Mouse (Mus musculus): ENCODE data around the gene Plekha1. TPM values are rescaled to one million over a fixed set of nuclear protein-coding genes. Genes with fewer than 3 reads are reported as not detected.

Plekha1 gene
- polyA plus RNA-seq (2016; fragmentation: Nextera tagmentation; extraction: Ambion mirVana) = 27.5 and 31.3 TPM in 2 replicates

DNA sequence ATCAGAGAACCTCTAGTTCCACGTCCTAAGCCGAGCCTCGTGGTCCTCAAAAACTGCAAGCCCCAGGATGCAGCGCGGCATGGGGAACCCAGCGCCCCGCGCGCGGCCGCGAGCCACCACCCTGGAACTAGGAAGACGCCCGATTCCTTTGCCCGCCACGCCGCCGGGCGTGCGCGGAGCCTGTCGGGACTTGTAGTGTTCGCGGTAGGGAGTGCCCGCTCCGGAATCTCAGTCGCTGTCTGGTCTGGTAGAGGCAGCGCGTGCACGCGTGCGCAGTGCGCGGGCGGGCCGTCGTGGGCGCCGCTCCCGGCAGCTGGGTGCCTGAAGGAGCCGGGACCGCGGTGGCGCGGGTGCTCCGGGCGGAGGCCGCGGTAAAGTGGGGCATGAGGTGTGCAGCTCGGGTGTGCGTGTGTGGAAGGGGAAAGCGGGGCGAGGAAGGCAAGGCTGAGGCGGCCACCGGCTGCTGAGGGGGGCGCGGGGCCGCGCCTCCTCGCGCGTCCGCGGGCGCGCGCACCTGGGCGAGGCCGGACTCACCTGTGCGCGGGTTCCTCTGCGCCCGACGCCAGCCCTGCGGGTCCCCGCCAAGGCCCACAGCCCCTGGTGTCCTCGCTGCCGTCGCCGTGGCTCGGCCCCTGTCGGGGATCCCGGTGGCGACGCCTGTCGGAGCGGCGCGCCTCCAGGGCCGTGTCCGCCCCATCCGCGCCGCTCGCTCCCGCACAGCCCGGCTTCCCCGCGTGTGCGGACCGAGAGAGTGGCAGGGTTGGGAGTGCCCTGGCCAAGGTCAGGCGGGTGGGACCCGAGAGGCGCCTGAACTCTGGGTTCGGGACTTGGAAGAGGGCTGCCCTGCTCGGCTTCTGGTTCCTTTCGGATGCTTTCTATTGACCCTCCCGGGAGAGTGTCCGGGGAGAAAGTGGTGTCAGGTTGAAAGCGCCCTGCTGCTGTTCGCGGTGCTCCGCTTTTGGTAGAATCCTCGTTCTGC lies at the start of gene Plekha1:
TSS of gene Plekha1 (plus strand) at position 144 of the 979 bp plus-strand sequence.
- DNase-seq (ENCODE audit: low spot score) = peak; percentile 95
- WGBS = under 1% methylated on average over 111 of the region's 114 CpGs
- Histone ChIP-seq H3K4me1 (peaks cover 21% of the 10 kb centered on the region; the same call in 1 of the 2 replicates), H3K27me3 (ENCODE audit: low read depth, poor library complexity, severe bottlenecking) (peaks cover 4% of the 10 kb centered on the region; the same call in 1 of the 2 replicates), H3K36me3 (no peaks in the 10 kb centered on the region), H3K4me3 (peak within 1 kb of the TSS; percentile 88), H3K27ac (peak within 1 kb of the TSS; percentile 92), H3K9me3 (replicated peaks) (no peaks in the 10 kb centered on the region)

DNA sequence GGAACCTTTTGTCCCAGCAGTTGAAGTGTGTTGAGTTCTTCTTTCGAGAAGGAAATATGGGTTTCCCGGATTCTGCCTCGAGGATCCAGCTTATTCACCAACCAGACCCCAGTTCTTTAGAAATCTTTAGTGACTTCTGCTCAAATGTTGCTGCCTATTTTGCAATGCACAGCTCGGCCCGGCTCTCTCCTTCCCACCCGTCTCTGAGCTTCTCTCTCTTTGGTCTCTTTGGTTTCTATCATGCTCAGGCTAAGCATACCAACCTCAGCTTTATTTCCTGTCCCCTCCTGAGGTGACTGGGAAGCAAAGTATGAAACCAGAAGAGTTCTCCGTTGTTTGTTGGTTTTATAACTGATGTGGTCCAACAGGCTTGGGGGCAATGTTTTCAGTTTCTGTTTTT lies 49.3 kb upstream of the Plekha1 start:
- no peaks in the 10 kb centered on the region for H3K4me1 ChIP-seq
- 88% methylated on average over 7 of the region's 7 CpGs for WGBS
- H3K4me3 ChIP-seq = no peak overlapping the region
- no peak overlapping the region for H3K27ac ChIP-seq
- H3K36me3 ChIP-seq = no peaks in the 10 kb centered on the region
- no peaks in the 10 kb centered on the region for H3K27me3 ChIP-seq (ENCODE audit: low read depth, poor library complexity, severe bottlenecking)
- DNase-seq (ENCODE audit: low spot score) = no peak
- no peaks in the 10 kb centered on the region for H3K9me3 ChIP-seq (replicated peaks)

DNA sequence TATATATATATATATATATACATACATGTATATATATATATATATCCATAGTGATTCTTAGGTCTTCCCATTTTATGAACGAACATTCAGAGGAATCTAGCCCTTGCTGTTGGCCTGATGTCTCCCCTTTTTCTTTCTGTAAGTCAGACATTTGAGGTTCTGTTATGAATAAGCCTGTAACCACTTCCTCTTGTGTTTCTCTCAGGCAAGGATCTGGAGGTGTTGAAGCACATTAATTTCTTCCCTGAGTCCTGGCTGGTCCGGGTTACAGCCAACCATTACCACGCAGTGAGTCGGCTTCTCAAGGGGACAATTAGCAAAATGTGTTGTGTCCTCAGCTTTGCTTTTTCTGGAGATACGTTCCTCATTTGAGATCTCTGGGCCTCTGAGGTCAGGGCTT lies 46.7 kb upstream of the Plekha1 start:
- no peaks in the 10 kb centered on the region for H3K36me3 ChIP-seq
- no peak overlapping the region for H3K4me3 ChIP-seq
- 92% methylated on average over 5 of the region's 5 CpGs for WGBS
- no peaks in the 10 kb centered on the region for H3K27me3 ChIP-seq (ENCODE audit: low read depth, poor library complexity, severe bottlenecking)
- no peak overlapping the region for H3K27ac ChIP-seq
- no peaks in the 10 kb centered on the region for H3K4me1 ChIP-seq
- H3K9me3 ChIP-seq (replicated peaks) = no peaks in the 10 kb centered on the region
- no peak for DNase-seq (ENCODE audit: low spot score)

GRCm38 (mm10) chr7:130819624-130820023 lies 45.9 kb upstream of the Plekha1 start:
- DNase-seq (ENCODE audit: low spot score) = no peak
- H3K4me1 ChIP-seq = no peaks in the 10 kb centered on the region
- no peaks in the 10 kb centered on the region for H3K9me3 ChIP-seq (replicated peaks)
- no peak overlapping the region for H3K4me3 ChIP-seq
- no peaks in the 10 kb centered on the region for H3K36me3 ChIP-seq
- 89% methylated on average over 10 of the region's 10 CpGs for WGBS
- H3K27me3 ChIP-seq (ENCODE audit: low read depth, poor library complexity, severe bottlenecking) = no peaks in the 10 kb centered on the region
- no peak overlapping the region for H3K27ac ChIP-seq

DNA sequence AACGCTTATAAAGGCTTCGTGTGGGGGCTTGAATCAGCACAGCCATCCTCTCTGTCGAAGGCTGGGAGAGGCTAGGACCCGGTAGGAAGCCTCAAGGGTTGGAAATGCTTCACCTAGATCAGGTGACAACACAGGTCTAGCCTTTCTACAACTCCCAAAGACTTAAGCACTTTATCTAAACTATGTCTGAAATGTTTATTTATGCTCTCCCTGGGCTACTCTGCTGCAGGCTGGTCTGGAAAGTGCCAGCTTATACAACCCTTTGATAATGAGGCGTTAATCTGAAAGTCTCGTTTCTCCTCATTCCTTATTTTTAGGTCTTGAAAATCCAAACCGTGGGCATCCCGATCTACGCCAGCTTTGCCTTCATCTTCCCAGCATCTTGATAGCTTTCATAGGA lies 41.6 kb upstream of the Plekha1 start:
- Histone ChIP-seq H3K27me3 (ENCODE audit: low read depth, poor library complexity, severe bottlenecking) (no peaks in the 10 kb centered on the region), H3K4me1 (no peaks in the 10 kb centered on the region), H3K4me3 (no peak overlapping the region), H3K27ac (no peak overlapping the region), H3K36me3 (no peaks in the 10 kb centered on the region), H3K9me3 (replicated peaks) (no peaks in the 10 kb centered on the region)
- no peak for DNase-seq (ENCODE audit: low spot score)
- 63% methylated on average over 9 of the region's 9 CpGs for WGBS

- Histone ChIP-seq H3K4me3 (no peak overlapping the region), H3K36me3 (no peaks in the 10 kb centered on the region), H3K27ac (no peak overlapping the region), H3K27me3 (ENCODE audit: low read depth, poor library complexity, severe bottlenecking) (no peaks in the 10 kb centered on the region), H3K4me1 (no peaks in the 10 kb centered on the region), H3K9me3 (replicated peaks) (no peaks in the 10 kb centered on the region)
- no peak for DNase-seq (ENCODE audit: low spot score)
- WGBS = 73% methylated on average over 3 of the region's 3 CpGs
These were observed 39.2 kb upstream of the Plekha1 start for GRCm38 (mm10) chr7:130826343-130826742.

- Histone ChIP-seq H3K27ac (no peak overlapping the region), H3K36me3 (no peaks in the 10 kb centered on the region), H3K4me1 (no peaks in the 10 kb centered on the region), H3K9me3 (replicated peaks) (no peaks in the 10 kb centered on the region), H3K27me3 (ENCODE audit: low read depth, poor library complexity, severe bottlenecking) (no peaks in the 10 kb centered on the region), H3K4me3 (no peak overlapping the region)
- 43% methylated on average over 3 of the region's 3 CpGs for WGBS
- DNase-seq (ENCODE audit: low spot score) = peak; percentile 65
These were observed 38.1 kb upstream of the Plekha1 start for GRCm38 (mm10) chr7:130827431-130827830.

DNA sequence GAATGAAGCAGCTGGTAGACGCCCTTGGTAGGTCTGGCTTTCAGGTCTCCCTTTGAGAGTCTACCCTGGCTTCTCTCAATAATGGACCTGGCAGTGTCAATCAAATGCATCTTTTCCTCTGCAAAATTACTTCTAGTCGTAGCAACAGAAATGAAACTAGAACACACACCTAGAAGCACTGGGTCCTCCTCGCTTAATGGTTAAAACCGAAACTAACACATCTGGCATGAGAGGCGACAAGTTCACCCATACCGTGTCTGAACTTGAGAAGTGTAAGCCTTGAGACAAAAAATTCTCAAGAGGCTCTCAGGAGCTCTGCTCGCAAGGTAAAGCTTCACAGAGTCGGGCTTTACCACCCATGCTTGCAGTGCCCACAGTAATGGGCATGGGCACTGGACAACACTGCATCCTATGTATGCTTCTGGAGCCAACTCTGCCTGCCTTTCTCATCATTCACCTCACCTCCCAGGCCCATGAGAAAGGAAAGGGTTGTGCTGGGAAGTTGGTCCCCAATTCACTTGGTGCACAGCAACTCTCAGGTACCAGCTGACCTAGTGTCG lies 37.6 kb upstream of the Plekha1 start:
- no peak for DNase-seq (ENCODE audit: low spot score)
- no peaks in the 10 kb centered on the region for H3K27me3 ChIP-seq (ENCODE audit: low read depth, poor library complexity, severe bottlenecking)
- H3K9me3 ChIP-seq (replicated peaks) = no peaks in the 10 kb centered on the region
- no peak overlapping the region for H3K27ac ChIP-seq
- no peaks in the 10 kb centered on the region for H3K36me3 ChIP-seq
- H3K4me1 ChIP-seq = no peaks in the 10 kb centered on the region
- 92% methylated on average over 9 of the region's 9 CpGs for WGBS
- no peak overlapping the region for H3K4me3 ChIP-seq

DNA sequence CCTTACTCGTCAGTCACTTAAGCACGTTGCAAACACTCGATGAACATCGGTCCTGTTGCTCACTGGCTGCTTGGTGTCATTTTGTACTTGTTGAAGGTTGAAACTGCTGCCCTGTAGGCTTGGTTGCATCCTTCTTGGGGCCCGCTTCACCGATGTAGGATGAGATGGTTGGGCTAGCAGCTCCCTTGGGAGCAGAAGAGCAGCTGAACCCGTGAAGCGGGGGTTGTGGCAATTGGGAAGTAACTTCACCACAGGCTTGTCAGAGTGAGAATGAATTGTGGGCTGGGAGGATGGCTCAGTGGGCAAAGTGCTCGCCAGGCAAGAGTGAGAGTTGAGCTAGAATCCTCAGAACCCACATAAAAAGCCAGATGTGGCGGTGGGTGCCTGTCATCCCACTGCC lies 37.1 kb upstream of the Plekha1 start:
- Histone ChIP-seq H3K9me3 (replicated peaks) (no peaks in the 10 kb centered on the region), H3K4me3 (no peak overlapping the region), H3K4me1 (no peaks in the 10 kb centered on the region), H3K27ac (no peak overlapping the region), H3K36me3 (no peaks in the 10 kb centered on the region), H3K27me3 (ENCODE audit: low read depth, poor library complexity, severe bottlenecking) (peaks cover 5% of the 10 kb centered on the region; the same call in 1 of the 2 replicates)
- WGBS = 84% methylated on average over 10 of the region's 10 CpGs
- no peak for DNase-seq (ENCODE audit: low spot score)

- peaks cover 24% of the 10 kb centered on the region for H3K27me3 ChIP-seq (ENCODE audit: low read depth, poor library complexity, severe bottlenecking)
- WGBS = 91% methylated on average over 5 of the region's 5 CpGs
- H3K27ac ChIP-seq = no peak overlapping the region
- H3K36me3 ChIP-seq = no peaks in the 10 kb centered on the region
- no peak overlapping the region for H3K4me3 ChIP-seq
- DNase-seq (ENCODE audit: low spot score) = no peak
- peaks cover 16% of the 10 kb centered on the region for H3K4me1 ChIP-seq
- H3K9me3 ChIP-seq (replicated peaks) = no peaks in the 10 kb centered on the region
These were observed 34.0 kb upstream of the Plekha1 start for GRCm38 (mm10) chr7:130831586-130831985.

GRCm38 (mm10) chr7:130834299-130834698 lies 31.3 kb upstream of the Plekha1 start:
- H3K27me3 ChIP-seq (ENCODE audit: low read depth, poor library complexity, severe bottlenecking) = peaks cover 24% of the 10 kb centered on the region

DNA sequence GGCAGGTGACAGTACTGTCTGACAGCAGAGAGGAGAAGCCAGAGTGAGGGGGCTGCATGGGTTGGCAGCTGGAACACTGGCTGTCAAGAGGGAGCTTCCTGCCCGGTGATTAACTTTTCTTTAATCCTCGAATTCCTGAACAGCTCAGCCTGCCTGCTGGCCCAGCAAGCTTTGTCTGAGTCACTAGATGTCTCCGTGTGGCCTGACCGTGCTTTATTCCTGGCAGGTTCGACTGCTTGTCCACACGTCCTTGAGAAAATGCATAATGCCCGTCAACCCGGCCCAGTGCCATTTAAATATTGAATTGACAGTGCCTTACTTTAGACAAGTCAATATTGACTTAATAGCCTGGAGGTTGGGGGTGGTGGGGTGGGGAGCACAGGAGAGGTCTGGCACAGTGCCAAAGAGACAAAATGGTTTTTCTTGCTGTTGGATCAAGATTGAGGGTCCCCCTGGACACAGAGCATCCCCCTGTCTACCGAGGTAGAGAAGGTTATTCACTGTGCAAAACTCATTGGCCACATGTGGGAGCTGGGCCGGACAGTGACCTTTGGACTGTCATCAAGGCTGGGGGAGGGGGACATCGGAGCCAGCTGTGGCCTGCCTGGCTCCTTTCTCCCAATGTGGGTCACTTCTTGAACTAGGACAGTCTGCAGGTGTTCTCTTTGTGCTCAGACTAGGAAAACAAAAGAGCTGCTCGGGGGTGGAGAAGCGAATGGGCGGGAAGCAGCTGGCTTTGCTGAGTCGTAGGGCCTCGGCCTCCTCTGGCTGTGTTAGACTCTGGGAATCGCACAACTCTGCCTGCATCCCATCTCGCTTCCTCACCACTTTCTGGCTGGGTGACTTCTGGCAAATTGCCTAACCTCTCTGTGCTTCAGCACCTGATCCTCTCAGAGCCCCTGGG lies 30.3 kb upstream of the Plekha1 start:
- H3K27ac ChIP-seq = no peak overlapping the region
- no peaks in the 10 kb centered on the region for H3K36me3 ChIP-seq
- peak; percentile 41 for DNase-seq (ENCODE audit: low spot score)
- WGBS = 27% methylated on average over 18 of the region's 18 CpGs
- H3K9me3 ChIP-seq (replicated peaks) = no peaks in the 10 kb centered on the region
- peaks cover 28% of the 10 kb centered on the region for H3K4me1 ChIP-seq
- H3K4me3 ChIP-seq = no peak overlapping the region
- H3K27me3 ChIP-seq (ENCODE audit: low read depth, poor library complexity, severe bottlenecking) = peaks cover 24% of the 10 kb centered on the region

More at GRCm38 (mm10) chr7:130834299-130834698, 31.3 kb upstream of the Plekha1 start:
- peak; percentile 100 for DNase-seq (ENCODE audit: low spot score)
- WGBS = 24% methylated on average over 21 of the region's 21 CpGs
- Histone ChIP-seq H3K36me3 (no peaks in the 10 kb centered on the region), H3K9me3 (replicated peaks) (no peaks in the 10 kb centered on the region), H3K27ac (no peak overlapping the region), H3K4me1 (peaks cover 28% of the 10 kb centered on the region), H3K4me3 (no peak overlapping the region)

All from limb, embryonic 10.5 days (tissue).